Mouse (Mus musculus) regulatory T cell (primary cell): ENCODE data around the gene Grik4.

Experiments
- in situ Hi-C: fragments of 300-600 bp; cut with MboI, MseI; formaldehyde crosslinking; loops from one replicate; pipeline ENCODE4 v1.15.1; 2025; ENCODE audit warnings: high pct_unique_total_duplicates

Gene Grik4

GRCm38 (mm10) chr9:42861238-42861637, 83.1 kb downstream of the Grik4 start:
- in situ Hi-C loops, result no loop called here

GRCm38 (mm10) chr9:42859959-42860794, 84.1 kb downstream of the Grik4 start:
- in situ Hi-C loops, result no loop called here

GRCm38 (mm10) chr9:42858998-42859690, 85.1 kb downstream of the Grik4 start:
- in situ Hi-C loops, result no loop called here

GRCm38 (mm10) chr9:42858576-42858975, 85.7 kb downstream of the Grik4 start:
- in situ Hi-C loops, result no loop called here

- in situ Hi-C loops, result no loop called here
These were observed 86.5 kb downstream of the Grik4 start for GRCm38 (mm10) chr9:42857756-42858155.

GRCm38 (mm10) chr9:42853077-42853476, 91.2 kb downstream of the Grik4 start:
- in situ Hi-C loops, result no loop called here

GRCm38 (mm10) chr9:42850063-42850462, 94.2 kb downstream of the Grik4 start:
- in situ Hi-C loops, result no loop called here

GRCm38 (mm10) chr9:42848061-42848460, 96.2 kb downstream of the Grik4 start:
- in situ Hi-C loops, result no loop called here

- in situ Hi-C loops, result no loop called here
These were observed 97.4 kb downstream of the Grik4 start for GRCm38 (mm10) chr9:42846676-42847425.

GRCm38 (mm10) chr9:42846139-42846538, 98.2 kb downstream of the Grik4 start:
- in situ Hi-C loops, result no loop called here

- in situ Hi-C loops, result no loop called here
These were observed 100.0 kb downstream of the Grik4 start for GRCm38 (mm10) chr9:42844301-42844700.

- in situ Hi-C loops, result no loop called here
These were observed 106.0 kb downstream of the Grik4 start for GRCm38 (mm10) chr9:42838299-42838698.

- in situ Hi-C loops, result no loop called here
These were observed 106.8 kb downstream of the Grik4 start for GRCm38 (mm10) chr9:42837498-42837897.

GRCm38 (mm10) chr9:42831558-42831957, 112.7 kb downstream of the Grik4 start:
- in situ Hi-C loops, result no loop called here

GRCm38 (mm10) chr9:42819247-42819646, 125.0 kb downstream of the Grik4 start:
- in situ Hi-C loops, result no loop called here

GRCm38 (mm10) chr9:42816815-42817214, 127.5 kb downstream of the Grik4 start:
- in situ Hi-C loops, result no loop called here

- in situ Hi-C loops, result no loop called here
These were observed 135.1 kb downstream of the Grik4 start for GRCm38 (mm10) chr9:42809146-42809545.

- in situ Hi-C loops, result no loop called here
These were observed 135.9 kb downstream of the Grik4 start for GRCm38 (mm10) chr9:42808394-42808793.

- in situ Hi-C loops, result no loop called here
These were observed 141.2 kb downstream of the Grik4 start for GRCm38 (mm10) chr9:42803061-42803491.

- in situ Hi-C loops, result no loop called here
These were observed 142.4 kb downstream of the Grik4 start for GRCm38 (mm10) chr9:42801929-42802328.

GRCm38 (mm10) chr9:42800138-42800537, 144.2 kb downstream of the Grik4 start:
- in situ Hi-C loops, result no loop called here

- in situ Hi-C loops, result no loop called here
These were observed 144.6 kb downstream of the Grik4 start for GRCm38 (mm10) chr9:42799694-42800093.
